Mouse (Mus musculus) heart, adult 2 months (tissue): ENCODE data around the gene Anxa9.

Experiments
- CTCF ChIP-seq: fragments of 200-600 bp; IDR thresholded peaks from 2 replicates; pipeline ENCODE4 v1.8.1; 2022; ENCODE audit warnings: antibody characterized with exemption, mild to moderate bottlenecking, moderate library complexity
- EP300 ChIP-seq: fragments of 200-500 bp; IDR thresholded peaks from 2 replicates; pipeline ENCODE4 v1.6.1; 2011; ENCODE audit warnings: low read depth, low read length, control low read depth; ENCODE audit not compliant: insufficient read depth
- POLR2A ChIP-seq: fragments of 200-500 bp; IDR thresholded peaks from 2 replicates; pipeline ENCODE4 v1.6.1; 2011; ENCODE audit warnings: mild to moderate bottlenecking, low read depth, low read length, control low read depth; ENCODE audit not compliant: insufficient read depth

DNA sequence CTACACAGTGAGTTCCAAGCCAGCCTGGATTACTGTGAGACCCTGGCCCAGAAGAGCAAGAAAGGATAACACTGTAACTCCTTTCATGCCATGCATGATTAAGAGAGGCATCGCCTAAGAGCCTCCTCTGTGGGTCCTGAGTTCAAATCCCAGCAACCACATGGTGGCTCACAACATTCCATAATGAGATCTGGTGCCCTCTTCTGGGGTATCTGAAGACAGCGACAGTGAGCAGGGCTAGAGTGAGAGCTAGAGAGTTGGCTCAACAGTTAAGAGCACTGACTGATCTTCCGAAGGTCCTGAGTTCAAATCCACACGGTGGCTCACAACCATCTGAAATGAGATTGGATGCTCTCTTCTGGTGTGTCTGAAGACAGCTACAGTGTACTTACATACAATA is 32.5 kb downstream of the Anxa9 start:
- no peak for TF ChIP-seq POLR2A
- TF ChIP-seq CTCF: no peak
- TF ChIP-seq EP300: no peak
